10 mouse cellular contexts compared by ENCODE assay signal in the genomic region with DNA sequence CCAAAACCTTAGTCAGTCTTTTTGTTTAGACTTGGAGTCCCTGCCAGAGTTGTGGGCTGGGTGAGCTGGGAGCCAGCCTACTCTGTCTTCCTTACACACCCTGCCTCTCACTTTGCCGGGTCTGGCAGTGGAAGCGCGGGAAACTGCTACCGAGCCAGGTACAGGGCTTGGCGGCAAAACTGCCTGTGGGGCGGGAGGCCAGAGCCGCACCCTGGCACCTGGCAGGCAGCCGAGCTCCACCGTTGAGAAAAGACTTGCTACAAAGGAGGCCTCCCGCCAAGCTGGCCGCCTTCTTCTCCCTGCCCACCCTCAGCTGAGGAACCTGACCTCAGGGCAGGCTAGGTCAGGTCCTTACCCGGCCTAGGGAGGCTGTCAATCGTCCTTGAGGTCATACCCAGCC. TPM values are rescaled to one million over a fixed set of nuclear protein-coding genes. Genes with fewer than 3 reads are reported as not detected.
DNase-seq lines count a peak whose midpoint lies in the region; ATAC-seq and TF ChIP-seq lines count a peak whose summit lies in the region.
"Had no signal": no experiment of that assay in that cellular context is flagged by ENCODE, and none has a peak within 500 bp of the region (broad histone marks: within the 10 kb centered on the region; RNA-seq: fewer than 3 reads in every experiment).

No protein-coding gene starts in this region.

- 29% methylated on average over 13 of the region's 13 CpGs for WGBS in forebrain, embryonic 14.5 days
- WGBS in neural tube, embryonic 15.5 days = 46% methylated on average over 13 of the region's 13 CpGs

- peak; percentile 31 to 45 for DNase-seq in cerebellum, adult 18-20 months
- no peak for DNase-seq in cerebellum, adult 11 months
- DNase-seq in kidney, postnatal 25 days = peak; percentile 27 to 61
- DNase-seq in right cerebral cortex, postnatal 10 days (ENCODE audit: low spot score in 2 of 2) = peak; percentile 37 to 51
- no peak for DNase-seq in layer of hippocampus, adult 18-20 months (ENCODE audit: low spot score in 2 of 2)
- DNase-seq in forebrain, embryonic 14.5 days (ENCODE audit: low spot score) = no peak
- DNase-seq: liver, embryonic 13.5 days had no signal

- no peak for TF ChIP-seq CTCF in E14TG2a.4 (conservative IDR thresholded peaks at IDR 0.05; ENCODE audit: low read length)

- H3K9me3 ChIP-seq in E14TG2a.4 (ENCODE audit: low read length) = no peaks in the 10 kb centered on the region
- no peaks in the 10 kb centered on the region for H3K9me3 ChIP-seq in forebrain, embryonic 14.5 days (replicated peaks; ENCODE audit: control insufficient read depth, low read length)
- no peaks in the 10 kb centered on the region for H3K9me3 ChIP-seq in neural tube, embryonic 15.5 days (replicated peaks)
- H3K9me3 ChIP-seq: liver, embryonic 13.5 days had no signal

- H3K9ac ChIP-seq in forebrain, embryonic 14.5 days (ENCODE audit: low read length) = no peak overlapping the region
- no peak overlapping the region for H3K9ac ChIP-seq in neural tube, embryonic 15.5 days (replicated peaks)
- H3K9ac ChIP-seq: liver, embryonic 13.5 days had no signal

- H3K4me3 ChIP-seq in E14TG2a.4 (replicated peaks; ENCODE audit: low read length) = 0 out of 2 replicates have a peak overlapping the region, but pooled peaks have one; percentile 17
- H3K4me3 ChIP-seq in forebrain, embryonic 14.5 days (ENCODE audit: low read depth, low read length) = no peak overlapping the region
- H3K4me3 ChIP-seq in neural tube, embryonic 15.5 days (replicated peaks) = no peak overlapping the region
- H3K4me3 ChIP-seq: liver, embryonic 13.5 days had no signal

- peaks cover 6% of the 10 kb centered on the region for H3K4me1 ChIP-seq in E14TG2a.4 (replicated peaks; ENCODE audit: low read depth, low read length)
- no peaks in the 10 kb centered on the region for H3K4me1 ChIP-seq in forebrain, embryonic 14.5 days (ENCODE audit: control insufficient read depth, insufficient read depth, low read length)
- no peaks in the 10 kb centered on the region for H3K4me1 ChIP-seq in neural tube, embryonic 15.5 days

- no peak overlapping the region for H3K4me2 ChIP-seq in forebrain, embryonic 14.5 days (ENCODE audit: low read length)
- no peak overlapping the region for H3K4me2 ChIP-seq in neural tube, embryonic 15.5 days
- H3K4me2 ChIP-seq: liver, embryonic 13.5 days had no signal

- no peaks in the 10 kb centered on the region for H3K36me3 ChIP-seq in E14TG2a.4 (ENCODE audit: insufficient read depth, low read length)
- H3K36me3 ChIP-seq in forebrain, embryonic 14.5 days (ENCODE audit: control insufficient read depth, insufficient read depth, low read length) = no peaks in the 10 kb centered on the region
- H3K36me3 ChIP-seq in neural tube, embryonic 15.5 days = no peaks in the 10 kb centered on the region
- H3K36me3 ChIP-seq: liver, embryonic 13.5 days had no signal

- no peak for ATAC-seq in forebrain, embryonic 14.5 days
- ATAC-seq in neural tube, embryonic 15.5 days (ENCODE audit: low FRiP score) = no peak

- H3K27ac ChIP-seq in forebrain, embryonic 14.5 days (ENCODE audit: low read depth, low read length) = no peak overlapping the region
- H3K27ac ChIP-seq in neural tube, embryonic 15.5 days (replicated peaks) = no peak overlapping the region
- H3K27ac ChIP-seq: liver, embryonic 13.5 days had no signal

- H3K27me3 ChIP-seq in E14TG2a.4 (ENCODE audit: insufficient read depth, low read length) = peaks cover 30% of the 10 kb centered on the region
- no peaks in the 10 kb centered on the region for H3K27me3 ChIP-seq in forebrain, embryonic 14.5 days (replicated peaks; ENCODE audit: control insufficient read depth, insufficient read depth, low read length)
- H3K27me3 ChIP-seq in neural tube, embryonic 15.5 days (replicated peaks) = no peaks in the 10 kb centered on the region
- H3K27me3 ChIP-seq: liver, embryonic 13.5 days had no signal

RNA-seq across cellular contexts. Expression of a gene that starts 24.2 kb away (rescaled TPM):
- not detected for total RNA-seq in layer of hippocampus, adult 18-20 months (2021)
- polyA plus RNA-seq in forebrain, embryonic 14.5 days (2014; fragmentation: Nextera tagmentation; extraction: Ambion mirVana) = 0.08 and 0.21 TPM in 2 replicates
- polyA plus RNA-seq in neural tube, embryonic 15.5 days (2015; fragmentation: Nextera tagmentation; extraction: Ambion mirVana) = 0.38 and 0.43 TPM in 2 replicates

RNA-seq across cellular contexts. Expression of a gene that starts 35.3 kb away (rescaled TPM):
- not detected for total RNA-seq in layer of hippocampus, adult 18-20 months (2021)
- polyA plus RNA-seq in forebrain, embryonic 14.5 days (2014; fragmentation: Nextera tagmentation; extraction: Ambion mirVana) = 0.13 and 0.35 TPM in 2 replicates
- polyA plus RNA-seq in neural tube, embryonic 15.5 days (2015; fragmentation: Nextera tagmentation; extraction: Ambion mirVana) = 0.68 and 0.77 TPM in 2 replicates
- polyA plus RNA-seq: heart, embryonic 14.5 days; liver, embryonic 13.5 days had no signal

RNA-seq across cellular contexts. Expression of a gene that starts 59.0 kb away (rescaled TPM):
- total RNA-seq in layer of hippocampus, adult 18-20 months (2021) = 10 to 100 TPM; 21.6 to 22.0 TPM
- polyA plus RNA-seq in forebrain, embryonic 14.5 days (2014; fragmentation: Nextera tagmentation; extraction: Ambion mirVana) = 86.4 and 88.3 TPM in 2 replicates
- polyA plus RNA-seq in neural tube, embryonic 15.5 days (2015; fragmentation: Nextera tagmentation; extraction: Ambion mirVana) = 50.4 and 66.1 TPM in 2 replicates

Comparison
In these comparisons a context has a peak if more than half of its experiments do, and no peak if none do; other contexts are left out.
1. DNase-seq: peak in cerebellum, adult 18-20 months (2 of 2), kidney, postnatal 25 days (2 of 2) and right cerebral cortex, postnatal 10 days (2 of 2); none in cerebellum, adult 11 months (single experiment), layer of hippocampus, adult 18-20 months (0 of 2) and forebrain, embryonic 14.5 days (single experiment).